Mouse (Mus musculus) hindbrain, embryonic 14.5 days (tissue): ENCODE measurements around the gene Gm15737. TPM values are rescaled to one million over a fixed set of nuclear protein-coding genes. Genes with fewer than 3 reads are reported as not detected.

ENCODE experiments used
- ATAC-seq: fragments of 200-750 bp; cut with Nextera tagmentation; 2 replicates; pipeline ENCODE4 v1.8.0; 2017; ENCODE audit warnings: moderate number of reproducible peaks, mild to moderate bottlenecking, moderate TSS enrichment, moderate library complexity; ENCODE audit not compliant: low FRiP score
- DNase-seq: peaks from one replicate; pipeline ENCODE4 v3.0.0-alpha.2; 2015; ENCODE audit warnings: low spot score
- H3K27ac ChIP-seq: fragments of 300-500 bp; sonication (generic); 2 replicates; pipeline ENCODE4 v1.5.1; 2014; ENCODE audit warnings: mild to moderate bottlenecking, moderate library complexity
- H3K27me3 ChIP-seq: fragments of 300-500 bp; sonication (generic); 2 replicates; pipeline ENCODE4 v1.6.1; 2014; ENCODE audit warnings: mild to moderate bottlenecking, low read length, mixed read lengths; ENCODE audit not compliant: control insufficient read depth, insufficient read depth
- H3K36me3 ChIP-seq: fragments of 300-500 bp; sonication (generic); replicated peaks from 2 replicates; pipeline ENCODE4 v1.6.1; 2014; ENCODE audit not compliant: control insufficient read depth, insufficient read depth
- H3K4me1 ChIP-seq: fragments of 300-500 bp; sonication (generic); replicated peaks from 2 replicates; pipeline ENCODE4 v1.6.1; 2014; ENCODE audit warnings: antibody characterized with exemption, low read length, mixed read lengths; ENCODE audit not compliant: control insufficient read depth, insufficient read depth
- H3K4me2 ChIP-seq: fragments of 300-500 bp; sonication (generic); replicated peaks from 2 replicates; pipeline ENCODE4 v1.6.1; 2014; ENCODE audit warnings: mild to moderate bottlenecking, moderate library complexity
- H3K4me3 ChIP-seq: fragments of 300-500 bp; sonication (generic); replicated peaks from 2 replicates; pipeline ENCODE4 v1.5.1; 2014; ENCODE audit warnings: mild to moderate bottlenecking, low read length
- H3K9ac ChIP-seq: fragments of 300-500 bp; sonication (generic); 2 replicates; pipeline ENCODE4 v1.6.1; 2014
- H3K9me3 ChIP-seq: fragments of 300-500 bp; sonication (generic); 2 replicates; pipeline ENCODE4 v1.6.1; 2016; ENCODE audit warnings: low read length; ENCODE audit not compliant: control insufficient read depth
- WGBS: fragments of 180-500 bp; shearing (Covaris S2); extraction: QIAGEN DNeasy Blood & Tissue Kit; methylation state at CpG from one replicate; pipeline ENCODE4 v1.1.7; 2014; 5-methylcytosine and 5-hydroxymethylcytosine counted together
- polyA plus RNA-seq: library from polyadenylated mRNA; unstranded; fragments of >200 nt; fragmentation: Nextera tagmentation; extraction: Ambion mirVana; gene quantifications from 2 replicates; pipeline ENCODE4 v1.2.1, GENCODE M21; 2014

Gene Gm15737
- polyA plus RNA-seq, 1 experiment from 2014 or later = 0.05 TPM

- Histone ChIP-seq H3K9me3 (no peaks in the 10 kb centered on the region), H3K4me3 (no peak overlapping the region), H3K4me1 (no peaks in the 10 kb centered on the region), H3K9ac (no peak overlapping the region), H3K27me3 (no peaks in the 10 kb centered on the region), H3K36me3 (no peaks in the 10 kb centered on the region), H3K27ac (no peak overlapping the region), H3K4me2 (no peak overlapping the region)
- no peak for ATAC-seq
- WGBS = 90% methylated on average over 2 of the region's 2 CpGs
- DNase-seq = no peak
Observed at GRCm38 (mm10) chr6:92843474-92843873, 25.7 kb upstream of the Gm15737 start.

DNA sequence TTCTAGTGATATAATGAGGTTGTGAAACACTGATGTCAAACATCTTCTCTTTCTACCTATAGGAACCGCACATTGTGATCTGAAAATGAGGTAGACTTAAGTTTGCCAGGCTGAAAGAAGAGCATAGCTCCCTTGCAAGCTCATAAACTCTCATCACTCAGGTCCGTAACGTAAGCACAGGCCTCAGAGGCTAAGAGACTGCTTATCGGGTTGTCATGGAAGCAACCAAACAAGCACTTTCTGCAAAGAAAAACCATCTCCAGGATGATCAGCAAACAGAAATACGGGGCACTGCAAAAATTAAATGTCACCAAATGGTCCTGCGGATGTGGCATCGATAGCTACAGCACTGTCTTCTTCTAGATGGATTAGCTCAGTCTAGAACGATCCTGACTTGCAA is 23.3 kb upstream of the Gm15737 start:
- Histone ChIP-seq H3K9ac (no peak overlapping the region), H3K4me3 (no peak overlapping the region), H3K27me3 (no peaks in the 10 kb centered on the region), H3K9me3 (no peaks in the 10 kb centered on the region), H3K36me3 (no peaks in the 10 kb centered on the region), H3K27ac (no peak overlapping the region), H3K4me2 (no peak overlapping the region), H3K4me1 (0 out of 2 replicates have a peak, but pooled peaks cover 4% of the 10 kb centered on the region)
- WGBS = 83% methylated on average over 8 of the region's 8 CpGs
- no peak for ATAC-seq
- no peak for DNase-seq

- H3K27ac ChIP-seq = no peak overlapping the region
- no peaks in the 10 kb centered on the region for H3K27me3 ChIP-seq
- WGBS = 56% methylated on average over 4 of the region's 4 CpGs
- no peak overlapping the region for H3K9ac ChIP-seq
- DNase-seq (no peak), ATAC-seq (no peak)
- 0 out of 2 replicates have a peak, but pooled peaks cover 4% of the 10 kb centered on the region for H3K4me1 ChIP-seq
- no peaks in the 10 kb centered on the region for H3K36me3 ChIP-seq
- H3K4me2 ChIP-seq = no peak overlapping the region
- no peaks in the 10 kb centered on the region for H3K9me3 ChIP-seq
- H3K4me3 ChIP-seq = no peak overlapping the region
Observed at GRCm38 (mm10) chr6:92846614-92847013, 22.5 kb upstream of the Gm15737 start.

DNA sequence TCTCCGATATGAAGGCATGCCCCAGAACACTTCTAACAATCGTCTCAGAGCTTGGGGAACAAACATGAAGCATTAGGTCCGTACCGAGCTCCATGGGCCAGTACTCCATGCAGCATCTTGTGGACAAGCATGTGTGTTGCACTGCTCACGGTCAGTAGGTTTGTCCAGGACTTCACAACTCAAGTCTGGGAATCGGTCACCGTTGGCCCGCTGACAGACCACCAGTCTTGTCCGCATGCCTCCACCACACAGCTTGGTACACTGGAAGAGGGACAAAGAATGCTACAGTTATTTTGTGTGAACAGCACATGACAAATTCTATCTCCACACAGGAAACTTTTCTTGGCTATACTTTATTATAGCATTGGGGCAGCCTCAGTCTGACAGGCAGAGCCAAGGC is 19.9 kb upstream of the Gm15737 start:
- H3K27me3 ChIP-seq = no peaks in the 10 kb centered on the region
- DNase-seq (no peak), ATAC-seq (no peak)
- H3K27ac ChIP-seq = no peak overlapping the region
- 0 out of 2 replicates have a peak, but pooled peaks cover 4% of the 10 kb centered on the region for H3K4me1 ChIP-seq
- no peaks in the 10 kb centered on the region for H3K36me3 ChIP-seq
- 95% methylated on average over 9 of the region's 9 CpGs for WGBS
- H3K9me3 ChIP-seq = no peaks in the 10 kb centered on the region
- H3K4me2 ChIP-seq = no peak overlapping the region
- no peak overlapping the region for H3K4me3 ChIP-seq
- H3K9ac ChIP-seq = no peak overlapping the region

- Histone ChIP-seq H3K27ac (peak overlapping the region; percentile 32; the same call in 1 of the 2 replicates), H3K27me3 (no peaks in the 10 kb centered on the region), H3K4me1 (0 out of 2 replicates have a peak, but pooled peaks cover 4% of the 10 kb centered on the region), H3K4me3 (no peak overlapping the region), H3K9me3 (no peaks in the 10 kb centered on the region), H3K36me3 (no peaks in the 10 kb centered on the region), H3K4me2 (no peak overlapping the region), H3K9ac (no peak overlapping the region)
- WGBS = 23% methylated on average over 5 of the region's 5 CpGs
- DNase-seq = peak; percentile 76
- peak; percentile 60; the same call in 1 of the 2 replicates for ATAC-seq
Observed at GRCm38 (mm10) chr6:92850250-92850649, 18.9 kb upstream of the Gm15737 start.

DNA sequence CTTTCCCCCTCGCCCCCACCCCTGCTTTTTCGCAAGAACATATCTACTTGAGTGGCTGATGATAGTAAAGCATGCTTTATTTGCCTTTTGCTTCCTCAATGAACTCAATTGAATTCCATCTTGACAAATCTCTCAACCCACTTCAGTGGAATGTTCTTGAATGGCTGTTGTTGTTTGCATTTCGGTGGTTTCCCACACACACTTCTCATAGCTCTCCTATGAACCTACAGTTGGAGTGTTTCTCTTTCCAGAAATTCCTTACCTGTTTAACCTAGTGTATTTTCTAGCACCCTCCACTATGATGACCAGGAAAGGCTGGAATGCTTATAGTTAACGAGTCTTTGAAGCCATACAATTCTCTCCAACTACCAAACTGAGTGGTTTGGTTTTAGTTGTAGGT is 14.3 kb upstream of the Gm15737 start:
- Histone ChIP-seq H3K27ac (no peak overlapping the region), H3K4me3 (no peak overlapping the region), H3K4me1 (0 out of 2 replicates have a peak, but pooled peaks cover 4% of the 10 kb centered on the region), H3K4me2 (no peak overlapping the region), H3K9ac (no peak overlapping the region), H3K27me3 (no peaks in the 10 kb centered on the region), H3K36me3 (no peaks in the 10 kb centered on the region), H3K9me3 (no peaks in the 10 kb centered on the region)
- DNase-seq (no peak), ATAC-seq (no peak)
- WGBS = 88% methylated on average over 4 of the region's 4 CpGs

- Histone ChIP-seq H3K9ac (no peak overlapping the region), H3K36me3 (no peaks in the 10 kb centered on the region), H3K27me3 (no peaks in the 10 kb centered on the region), H3K4me3 (no peak overlapping the region), H3K4me2 (no peak overlapping the region), H3K9me3 (no peaks in the 10 kb centered on the region), H3K4me1 (no peaks in the 10 kb centered on the region), H3K27ac (no peak overlapping the region)
- DNase-seq (no peak), ATAC-seq (no peak)
- WGBS = 90% methylated on average over 13 of the region's 13 CpGs
Observed at GRCm38 (mm10) chr6:92857761-92858160, 11.4 kb upstream of the Gm15737 start.

DNA sequence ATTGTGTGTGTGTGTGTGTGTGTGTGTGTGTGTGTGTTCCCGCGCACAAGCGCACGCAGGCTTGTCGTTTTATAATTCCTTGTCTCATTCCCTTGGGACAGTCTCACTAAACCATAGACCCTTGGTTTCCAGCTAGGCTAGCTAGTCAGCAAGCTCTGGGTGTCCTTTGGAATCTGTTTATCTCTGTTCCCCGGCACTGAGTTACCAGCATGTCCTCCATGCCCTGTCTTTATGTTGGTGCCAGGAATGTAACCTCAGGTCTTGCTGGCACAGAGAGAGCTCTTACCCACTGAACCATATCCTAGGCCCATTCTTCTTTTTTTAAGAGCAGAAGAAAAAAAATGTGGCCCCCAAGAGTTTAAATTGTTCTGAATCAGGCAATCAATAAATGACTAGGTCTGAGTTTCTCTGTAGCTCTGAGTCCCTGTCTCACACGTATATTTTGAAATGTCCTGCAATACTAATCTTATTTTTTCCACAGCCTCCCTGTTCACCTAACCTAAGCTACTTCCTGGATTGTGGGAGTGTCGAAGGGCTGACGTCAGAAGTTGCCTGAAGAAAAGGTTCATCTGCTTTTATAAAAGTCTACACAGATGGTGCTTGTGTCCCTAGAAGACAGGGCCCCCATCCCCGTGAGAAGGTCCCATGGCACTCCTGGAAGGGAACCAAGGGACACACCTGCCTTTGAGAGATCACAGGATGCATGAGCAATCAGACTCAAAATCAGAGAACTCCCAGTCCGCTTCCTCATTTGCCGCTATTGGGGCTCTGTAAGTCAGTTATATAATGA is 10.2 kb upstream of the Gm15737 start:
- Histone ChIP-seq H3K4me2 (no peak overlapping the region), H3K36me3 (no peaks in the 10 kb centered on the region), H3K4me3 (no peak overlapping the region), H3K27ac (no peak overlapping the region), H3K27me3 (no peaks in the 10 kb centered on the region), H3K9ac (no peak overlapping the region), H3K4me1 (no peaks in the 10 kb centered on the region), H3K9me3 (no peaks in the 10 kb centered on the region)
- no peak for DNase-seq
- WGBS = 79% methylated on average over 12 of the region's 12 CpGs
- no peak for ATAC-seq

- 85% methylated on average over 5 of the region's 5 CpGs for WGBS
- H3K4me1 ChIP-seq = no peaks in the 10 kb centered on the region
- H3K27me3 ChIP-seq = no peaks in the 10 kb centered on the region
- ATAC-seq = no peak
- H3K9ac ChIP-seq = no peak overlapping the region
- H3K4me3 ChIP-seq = no peak overlapping the region
- no peak for DNase-seq
- no peaks in the 10 kb centered on the region for H3K36me3 ChIP-seq
- H3K27ac ChIP-seq = no peak overlapping the region
- H3K4me2 ChIP-seq = no peak overlapping the region
- H3K9me3 ChIP-seq = no peaks in the 10 kb centered on the region
Observed at GRCm38 (mm10) chr6:92860285-92860912, 8.8 kb upstream of the Gm15737 start.
